Mouse (Mus musculus): ENCODE data around the gene Elf4.

GRCm38 (mm10) chrX:48414291-48414690 lies 48.6 kb downstream of the Elf4 start:
- TF ChIP-seq POLR2A (IDR thresholded peaks at IDR 0.05; ENCODE audit: insufficient read depth, low read depth, low read length) (no peak), CTCF (IDR thresholded peaks at IDR 0.05; ENCODE audit: insufficient read depth, low read depth, low read length) (no peak)

Measured in olfactory bulb, adult 2 months (tissue).